Comparison of ENCODE assay signal across 16 mouse cellular contexts in the genomic region with DNA sequence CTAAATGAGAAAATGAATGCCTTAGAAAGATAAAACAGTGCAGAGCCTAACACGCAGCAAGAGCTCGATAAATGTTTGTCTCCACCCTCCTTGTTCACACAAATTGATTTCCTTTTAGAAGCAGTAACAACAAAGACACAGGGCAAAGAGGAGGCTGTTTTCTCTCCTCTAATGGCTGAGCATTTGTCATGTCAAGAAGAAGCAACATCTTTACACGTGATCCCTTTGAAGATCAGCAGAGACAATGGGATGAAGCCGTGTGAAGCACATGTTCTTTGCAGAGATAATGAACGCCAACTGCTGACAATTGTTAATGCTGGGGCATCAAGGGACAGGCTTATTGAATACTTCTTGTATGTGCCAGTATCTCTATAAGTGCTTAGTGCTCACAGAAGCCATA.
DNase-seq lines count a peak whose midpoint lies in the region; ATAC-seq and TF ChIP-seq lines count a peak whose summit lies in the region.
"Had no signal": no experiment of that assay in that cellular context is flagged by ENCODE, and none has a peak within 500 bp of the region (broad histone marks: within the 10 kb centered on the region; RNA-seq: fewer than 3 reads in every experiment).

No protein-coding gene starts in this region.

- H3K4me3 ChIP-seq in midbrain, embryonic 10.5 days: no peak overlapping the region
- H3K4me3 ChIP-seq in midbrain, embryonic 16.5 days (ENCODE audit: low read depth, low read length): no peak overlapping the region
- H3K4me3 ChIP-seq in hindbrain, embryonic 11.5 days (ENCODE audit: low read depth, low read length): no peak overlapping the region
- H3K4me3 ChIP-seq in midbrain, embryonic 13.5 days (replicated peaks): no peak overlapping the region
- H3K4me3 ChIP-seq in lung, postnatal 0 days (ENCODE audit: low read depth, low read length): no peak overlapping the region
- H3K4me3 ChIP-seq: forebrain, embryonic 15.5 days; gastrocnemius, adult 2 months; liver, embryonic 15.5 days; megakaryocyte, embryonic 14.5 days had no signal

- ATAC-seq in midbrain, embryonic 16.5 days: no peak; the same call in 1 of the 2 replicates
- ATAC-seq in hindbrain, embryonic 11.5 days (ENCODE audit: low FRiP score): peak; percentile 88
- ATAC-seq in midbrain, embryonic 13.5 days: peak; percentile 75
- no peak for ATAC-seq in lung, postnatal 0 days
- ATAC-seq: forebrain, embryonic 15.5 days had no signal

- WGBS in midbrain, embryonic 10.5 days: 46% methylated on average over 5 of the region's 5 CpGs
- WGBS in midbrain, embryonic 16.5 days: 14% methylated on average over 5 of the region's 5 CpGs
- 25% methylated on average over 5 of the region's 5 CpGs for WGBS in hindbrain, embryonic 11.5 days
- WGBS in midbrain, embryonic 13.5 days: 12% methylated on average over 5 of the region's 5 CpGs
- 64% methylated on average over 5 of the region's 5 CpGs for WGBS in lung, postnatal 0 days

- DNase-seq in midbrain, embryonic 10.5 days (ENCODE audit: low spot score): peak; percentile 15
- peak; percentile 39 for DNase-seq in hindbrain, embryonic 11.5 days (ENCODE audit: low spot score)
- no peak for DNase-seq in adrenal gland, postnatal 36 days
- DNase-seq in lung, postnatal 0 days (ENCODE audit: low spot score): no peak
- no peak for DNase-seq in heart, postnatal 4 days
- DNase-seq: adrenal gland, postnatal 10 days; cerebellum, adult 2 months; gastrocnemius, adult 2 months; kidney, adult 8-10 months; kidney, postnatal 25 days; lung, postnatal 14 days had no signal

- no peak for TF ChIP-seq EP300 in lung, postnatal 0 days (IDR thresholded peaks at IDR 0.05)

- TF ChIP-seq CTCF in lung, postnatal 0 days (IDR thresholded peaks at IDR 0.05): no peak

- H3K4me2 ChIP-seq in midbrain, embryonic 16.5 days (ENCODE audit: low read length): no peak overlapping the region
- H3K4me2 ChIP-seq in hindbrain, embryonic 11.5 days (replicated peaks; ENCODE audit: low read depth, low read length): no peak overlapping the region
- H3K4me2 ChIP-seq in midbrain, embryonic 13.5 days (replicated peaks): no peak overlapping the region
- H3K4me2 ChIP-seq in lung, postnatal 0 days (replicated peaks; ENCODE audit: low read depth, low read length): no peak overlapping the region
- H3K4me2 ChIP-seq: forebrain, embryonic 15.5 days; liver, embryonic 15.5 days had no signal

- H3K9me3 ChIP-seq in midbrain, embryonic 10.5 days (replicated peaks): no peaks in the 10 kb centered on the region
- no peaks in the 10 kb centered on the region for H3K9me3 ChIP-seq in midbrain, embryonic 16.5 days (replicated peaks; ENCODE audit: control insufficient read depth, low read length, poor library complexity, severe bottlenecking)
- H3K9me3 ChIP-seq in hindbrain, embryonic 11.5 days (ENCODE audit: control insufficient read depth, low read length): no peaks in the 10 kb centered on the region
- no peaks in the 10 kb centered on the region for H3K9me3 ChIP-seq in midbrain, embryonic 13.5 days
- no peaks in the 10 kb centered on the region for H3K9me3 ChIP-seq in lung, postnatal 0 days (ENCODE audit: low read length)
- H3K9me3 ChIP-seq: forebrain, embryonic 15.5 days; liver, embryonic 15.5 days; megakaryocyte, embryonic 14.5 days had no signal

- no peaks in the 10 kb centered on the region for H3K36me3 ChIP-seq in midbrain, embryonic 10.5 days
- H3K36me3 ChIP-seq in midbrain, embryonic 16.5 days (ENCODE audit: control insufficient read depth, insufficient read depth, low read length): no peaks in the 10 kb centered on the region
- H3K36me3 ChIP-seq in hindbrain, embryonic 11.5 days (ENCODE audit: control insufficient read depth, insufficient read depth, low read length): no peaks in the 10 kb centered on the region
- no peaks in the 10 kb centered on the region for H3K36me3 ChIP-seq in midbrain, embryonic 13.5 days
- no peaks in the 10 kb centered on the region for H3K36me3 ChIP-seq in lung, postnatal 0 days (ENCODE audit: insufficient read depth, low read length)
- H3K36me3 ChIP-seq: forebrain, embryonic 15.5 days; liver, embryonic 15.5 days had no signal

- peaks cover 18% of the 10 kb centered on the region for H3K4me1 ChIP-seq in midbrain, embryonic 10.5 days
- no peaks in the 10 kb centered on the region for H3K4me1 ChIP-seq in midbrain, embryonic 16.5 days (ENCODE audit: control insufficient read depth, insufficient read depth, low read length)
- no peaks in the 10 kb centered on the region for H3K4me1 ChIP-seq in hindbrain, embryonic 11.5 days (replicated peaks; ENCODE audit: control insufficient read depth, insufficient read depth, low read length)
- peaks cover 9% of the 10 kb centered on the region for H3K4me1 ChIP-seq in midbrain, embryonic 13.5 days (replicated peaks)
- H3K4me1 ChIP-seq in lung, postnatal 0 days (ENCODE audit: insufficient read depth, low read depth, low read length): no peaks in the 10 kb centered on the region
- H3K4me1 ChIP-seq: forebrain, embryonic 15.5 days; liver, embryonic 15.5 days; megakaryocyte, embryonic 14.5 days had no signal

- no peaks in the 10 kb centered on the region for H3K27me3 ChIP-seq in midbrain, embryonic 10.5 days (ENCODE audit: low read depth, poor library complexity, severe bottlenecking)
- no peaks in the 10 kb centered on the region for H3K27me3 ChIP-seq in midbrain, embryonic 16.5 days (ENCODE audit: control insufficient read depth, insufficient read depth, low read depth, low read length)
- H3K27me3 ChIP-seq in hindbrain, embryonic 11.5 days (ENCODE audit: control insufficient read depth, insufficient read depth, low read length): no peaks in the 10 kb centered on the region
- no peaks in the 10 kb centered on the region for H3K27me3 ChIP-seq in midbrain, embryonic 13.5 days
- no peaks in the 10 kb centered on the region for H3K27me3 ChIP-seq in lung, postnatal 0 days (replicated peaks; ENCODE audit: insufficient read depth, low read length)
- H3K27me3 ChIP-seq: forebrain, embryonic 15.5 days; liver, embryonic 15.5 days; megakaryocyte, embryonic 14.5 days had no signal

- peak overlapping the region; percentile 65 for H3K27ac ChIP-seq in midbrain, embryonic 10.5 days (replicated peaks)
- H3K27ac ChIP-seq in midbrain, embryonic 16.5 days (ENCODE audit: low read length): no peak overlapping the region
- peak overlapping the region; percentile 58; the same call in 1 of the 2 replicates for H3K27ac ChIP-seq in hindbrain, embryonic 11.5 days (ENCODE audit: low read depth, low read length)
- H3K27ac ChIP-seq in midbrain, embryonic 13.5 days: no peak overlapping the region
- no peak overlapping the region for H3K27ac ChIP-seq in lung, postnatal 0 days (ENCODE audit: low read length)
- H3K27ac ChIP-seq: forebrain, embryonic 15.5 days; gastrocnemius, adult 2 months; liver, embryonic 15.5 days had no signal

- no peak overlapping the region for H3K9ac ChIP-seq in midbrain, embryonic 16.5 days (ENCODE audit: low read depth, low read length)
- no peak overlapping the region for H3K9ac ChIP-seq in hindbrain, embryonic 11.5 days (ENCODE audit: low read depth, low read length)
- H3K9ac ChIP-seq in midbrain, embryonic 13.5 days (replicated peaks): no peak overlapping the region
- H3K9ac ChIP-seq in lung, postnatal 0 days (replicated peaks; ENCODE audit: low read depth): no peak overlapping the region
- H3K9ac ChIP-seq: forebrain, embryonic 15.5 days; liver, embryonic 15.5 days had no signal

Comparison
In these comparisons a context has a peak if more than half of its experiments do, and no peak if none do; other contexts are left out.
1. H3K27ac ChIP-seq: peak in midbrain, embryonic 10.5 days (single experiment) and hindbrain, embryonic 11.5 days (single experiment); none in midbrain, embryonic 16.5 days (single experiment), midbrain, embryonic 13.5 days (single experiment) and lung, postnatal 0 days (single experiment).
2. ATAC-seq: peak in hindbrain, embryonic 11.5 days (single experiment) and midbrain, embryonic 13.5 days (single experiment); none in midbrain, embryonic 16.5 days (single experiment) and lung, postnatal 0 days (single experiment).
3. DNase-seq: peak in midbrain, embryonic 10.5 days (single experiment) and hindbrain, embryonic 11.5 days (single experiment); none in adrenal gland, postnatal 36 days (0 of 2), lung, postnatal 0 days (single experiment) and heart, postnatal 4 days (single experiment).